Mouse (Mus musculus) hindbrain, embryonic 11.5 days (tissue): ENCODE results near the gene Rps19bp1. TPM values are rescaled to one million over a fixed set of nuclear protein-coding genes. Genes with fewer than 3 reads are reported as not detected.

Experiments
- ATAC-seq: fragments of 200-750 bp; cut with Nextera tagmentation; 2 replicates; pipeline ENCODE4 v1.8.0; 2017; ENCODE audit warnings: mild to moderate bottlenecking, moderate TSS enrichment, moderate library complexity; ENCODE audit not compliant: low FRiP score
- DNase-seq: peaks from one replicate; pipeline ENCODE4 v3.0.0-alpha.2; 2015; ENCODE audit warnings: low spot score
- H3K27ac ChIP-seq: fragments of 300-500 bp; sonication (generic); 2 replicates; pipeline ENCODE4 v1.5.1; 2014; ENCODE audit warnings: mild to moderate bottlenecking, low read depth, low read length
- H3K27me3 ChIP-seq: fragments of 300-500 bp; sonication (generic); 2 replicates; pipeline ENCODE4 v1.6.1; 2014; ENCODE audit warnings: mild to moderate bottlenecking, low read length, moderate library complexity, mixed read lengths; ENCODE audit not compliant: control insufficient read depth, insufficient read depth
- H3K36me3 ChIP-seq: fragments of 300-500 bp; sonication (generic); 2 replicates; pipeline ENCODE4 v1.6.1; 2014; ENCODE audit warnings: mild to moderate bottlenecking, low read length, moderate library complexity, mixed read lengths; ENCODE audit not compliant: control insufficient read depth, insufficient read depth
- H3K4me1 ChIP-seq: fragments of 300-500 bp; sonication (generic); replicated peaks from 2 replicates; pipeline ENCODE4 v1.6.1; 2014; ENCODE audit warnings: low read length, mixed read lengths; ENCODE audit not compliant: control insufficient read depth, insufficient read depth
- H3K4me2 ChIP-seq: fragments of 300-500 bp; sonication (generic); replicated peaks from 2 replicates; pipeline ENCODE4 v1.6.1; 2014; ENCODE audit warnings: mild to moderate bottlenecking, low read depth, low read length
- H3K4me3 ChIP-seq: fragments of 300-500 bp; sonication (generic); 2 replicates; pipeline ENCODE4 v1.5.1; 2014; ENCODE audit warnings: low read depth, low read length
- H3K9ac ChIP-seq: fragments of 300-500 bp; sonication (generic); 2 replicates; pipeline ENCODE4 v1.6.1; 2014; ENCODE audit warnings: low read depth, low read length
- H3K9me3 ChIP-seq: fragments of 300-500 bp; sonication (generic); 2 replicates; pipeline ENCODE4 v1.6.1; 2016; ENCODE audit warnings: low read length; ENCODE audit not compliant: control insufficient read depth
- WGBS: fragments of 180-500 bp; shearing (Covaris S2); extraction: QIAGEN DNeasy Blood & Tissue Kit; methylation state at CpG from one replicate; pipeline ENCODE4 v1.1.7; 2014; 5-methylcytosine and 5-hydroxymethylcytosine counted together
- polyA plus RNA-seq: library from polyadenylated mRNA; unstranded; fragments of >200 nt; fragmentation: Nextera tagmentation; extraction: Ambion mirVana; gene quantifications from 2 replicates; pipeline ENCODE4 v1.2.1, GENCODE M21; 2014

Rps19bp1 gene
- polyA plus RNA-seq, 1 experiment from 2014 or later, result 68.0 TPM

GRCm38 (mm10) chr15:80217476-80217875 lies 46.6 kb downstream of the Rps19bp1 start:
- Histone ChIP-seq H3K36me3 (peaks cover 2% of the 10 kb centered on the region; the same call in 1 of the 2 replicates), H3K4me1 (no peaks in the 10 kb centered on the region), H3K4me3 (no peak overlapping the region), H3K4me2 (no peak overlapping the region), H3K9ac (no peak overlapping the region), H3K9me3 (no peaks in the 10 kb centered on the region), H3K27me3 (no peaks in the 10 kb centered on the region), H3K27ac (no peak overlapping the region)
- ATAC-seq (no peak), DNase-seq (no peak)
- 90% methylated on average over 10 of the region's 10 CpGs for WGBS

GRCm38 (mm10) chr15:80216480-80216820 lies 47.7 kb downstream of the Rps19bp1 start:
- peaks cover 2% of the 10 kb centered on the region; the same call in 1 of the 2 replicates for H3K36me3 ChIP-seq
- no peak overlapping the region for H3K4me3 ChIP-seq
- 65% methylated on average over 9 of the region's 9 CpGs for WGBS
- H3K27me3 ChIP-seq, result no peaks in the 10 kb centered on the region
- no peak overlapping the region for H3K4me2 ChIP-seq
- no peak overlapping the region for H3K27ac ChIP-seq
- DNase-seq (no peak), ATAC-seq (no peak)
- H3K4me1 ChIP-seq, result no peaks in the 10 kb centered on the region
- no peak overlapping the region for H3K9ac ChIP-seq
- H3K9me3 ChIP-seq, result no peaks in the 10 kb centered on the region

- no peak overlapping the region for H3K4me3 ChIP-seq
- H3K27ac ChIP-seq, result no peak overlapping the region
- H3K9me3 ChIP-seq, result no peaks in the 10 kb centered on the region
- no peak overlapping the region for H3K9ac ChIP-seq
- no peaks in the 10 kb centered on the region for H3K4me1 ChIP-seq
- 22% methylated on average over 10 of the region's 10 CpGs for WGBS
- no peaks in the 10 kb centered on the region for H3K27me3 ChIP-seq
- ATAC-seq (no peak), DNase-seq (peak; percentile 41)
- no peak overlapping the region for H3K4me2 ChIP-seq
- peaks cover 7% of the 10 kb centered on the region; the same call in 1 of the 2 replicates for H3K36me3 ChIP-seq
These were observed 48.2 kb downstream of the Rps19bp1 start for GRCm38 (mm10) chr15:80215716-80216479.

GRCm38 (mm10) chr15:80213688-80214087 lies 50.4 kb downstream of the Rps19bp1 start:
- DNase-seq, result no peak
- Histone ChIP-seq H3K27me3 (no peaks in the 10 kb centered on the region), H3K4me3 (no peak overlapping the region), H3K9me3 (no peaks in the 10 kb centered on the region), H3K4me1 (no peaks in the 10 kb centered on the region), H3K4me2 (no peak overlapping the region), H3K36me3 (peaks cover 7% of the 10 kb centered on the region; the same call in 1 of the 2 replicates), H3K9ac (no peak overlapping the region), H3K27ac (no peak overlapping the region)
- ATAC-seq, result no peak

Other genes starting within 250 kb of the Rps19bp1 start
- gene Pdgfb, start 249.3 kb downstream of the Rps19bp1 start, polyA plus RNA-seq, result 1.9 and 2.2 TPM in 2 replicates
- gene Syngr1, start 173.0 kb downstream of the Rps19bp1 start, polyA plus RNA-seq, result 7.3 and 8.9 TPM in 2 replicates
- gene Rpl3, start 172.4 kb downstream of the Rps19bp1 start, polyA plus RNA-seq, result 1,014 and 1,045 TPM in 2 replicates
- 21.6 and 24.7 TPM in 2 replicates for gene Tab1, start 131.2 kb downstream of the Rps19bp1 start, polyA plus RNA-seq
- 9.6 and 9.8 TPM in 2 replicates for gene Mgat3, start 90.6 kb downstream of the Rps19bp1 start, polyA plus RNA-seq
- 38.5 and 39.1 TPM in 2 replicates for gene Mief1, start 30.3 kb downstream of the Rps19bp1 start, polyA plus RNA-seq
- gene AC140267.1, start 28.5 kb downstream of the Rps19bp1 start, polyA plus RNA-seq, result not detected in 2 replicates
- 140 and 145 TPM in 2 replicates for gene Atf4, start 9.1 kb downstream of the Rps19bp1 start, polyA plus RNA-seq
- gene Cacna1i, start 22.9 kb upstream of the Rps19bp1 start, polyA plus RNA-seq, result 0.14 and 0.74 TPM in 2 replicates